Mouse (Mus musculus): Measurements from ENCODE around the gene Lax1. TPM values are rescaled to one million over a fixed set of nuclear protein-coding genes. Genes with fewer than 3 reads are reported as not detected.

Lax1 gene
- polyA plus RNA-seq, 1 experiment from 2014 or later: 0.26 TPM

DNA sequence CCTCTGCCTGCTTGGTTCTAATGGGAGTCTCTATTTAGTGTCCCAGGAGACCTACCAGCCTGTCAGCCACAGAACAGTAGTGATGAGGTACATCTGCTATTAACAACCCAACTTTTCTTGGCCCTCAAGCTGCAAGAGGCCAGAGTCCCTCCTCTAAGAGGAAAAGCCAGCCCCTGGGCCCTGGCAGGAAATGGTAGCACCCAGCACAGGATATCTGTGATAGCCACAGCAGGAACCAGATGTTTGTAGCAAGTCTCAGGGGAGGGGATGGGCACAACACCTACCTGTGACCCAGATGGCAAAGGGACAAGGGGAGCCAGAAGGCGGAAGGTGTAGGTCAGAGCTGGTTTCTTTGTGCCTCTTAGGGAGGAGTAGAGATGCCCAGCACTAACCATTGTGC, 5.0 kb upstream of the Lax1 start:
- WGBS: 81% methylated on average over 1 of the region's 1 CpGs
- ATAC-seq (ENCODE audit: low read depth): peak; percentile 8; the same call in 1 of the 2 replicates
- Histone ChIP-seq H3K27ac (ENCODE audit: low read length) (peak overlapping the region; percentile 96), H3K4me1 (replicated peaks; ENCODE audit: control insufficient read depth, insufficient read depth, low read length) (peaks cover 31% of the 10 kb centered on the region), H3K36me3 (ENCODE audit: control insufficient read depth, insufficient read depth, low read length) (no peaks in the 10 kb centered on the region), H3K27me3 (ENCODE audit: control insufficient read depth, insufficient read depth, low read depth, low read length) (no peaks in the 10 kb centered on the region), H3K9me3 (ENCODE audit: control insufficient read depth, low read length) (no peaks in the 10 kb centered on the region), H3K4me3 (ENCODE audit: low read length) (no peak overlapping the region), H3K9ac (ENCODE audit: low read length) (no peak overlapping the region), H3K4me2 (ENCODE audit: low read depth, low read length) (no peak overlapping the region)

DNA sequence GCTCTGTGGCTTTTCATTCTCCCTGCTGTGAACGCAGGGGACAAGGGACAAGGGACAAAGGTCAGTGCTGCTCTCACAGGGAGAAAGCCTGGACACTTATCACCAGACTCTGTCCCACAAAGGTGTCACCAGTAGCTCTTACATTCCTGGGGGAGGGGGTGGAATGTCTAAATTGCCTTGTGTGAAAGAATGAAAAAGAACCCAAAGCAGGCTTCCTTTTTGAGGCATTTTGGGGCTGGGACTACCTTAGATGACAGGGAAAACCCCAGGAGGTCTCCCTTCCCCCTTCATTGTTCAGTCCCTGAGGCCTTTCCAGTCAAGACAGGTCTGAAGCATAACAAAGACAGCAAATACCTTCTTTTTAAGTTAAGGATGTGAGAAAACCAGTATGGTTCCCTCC, 4.4 kb upstream of the Lax1 start:
- H3K27ac ChIP-seq (ENCODE audit: low read length): peak overlapping the region; percentile 96
- H3K4me3 ChIP-seq (ENCODE audit: low read length): no peak overlapping the region
- peak; percentile 35; the same call in 1 of the 2 replicates for ATAC-seq (ENCODE audit: low read depth)
- WGBS: 17% methylated on average over 1 of the region's 1 CpGs
- no peak overlapping the region for H3K4me2 ChIP-seq (ENCODE audit: low read depth, low read length)
- no peak overlapping the region for H3K9ac ChIP-seq (ENCODE audit: low read length)
- H3K27me3 ChIP-seq (ENCODE audit: control insufficient read depth, insufficient read depth, low read depth, low read length): no peaks in the 10 kb centered on the region
- peaks cover 31% of the 10 kb centered on the region for H3K4me1 ChIP-seq (replicated peaks; ENCODE audit: control insufficient read depth, insufficient read depth, low read length)
- H3K36me3 ChIP-seq (ENCODE audit: control insufficient read depth, insufficient read depth, low read length): no peaks in the 10 kb centered on the region
- no peaks in the 10 kb centered on the region for H3K9me3 ChIP-seq (ENCODE audit: control insufficient read depth, low read length)

DNA sequence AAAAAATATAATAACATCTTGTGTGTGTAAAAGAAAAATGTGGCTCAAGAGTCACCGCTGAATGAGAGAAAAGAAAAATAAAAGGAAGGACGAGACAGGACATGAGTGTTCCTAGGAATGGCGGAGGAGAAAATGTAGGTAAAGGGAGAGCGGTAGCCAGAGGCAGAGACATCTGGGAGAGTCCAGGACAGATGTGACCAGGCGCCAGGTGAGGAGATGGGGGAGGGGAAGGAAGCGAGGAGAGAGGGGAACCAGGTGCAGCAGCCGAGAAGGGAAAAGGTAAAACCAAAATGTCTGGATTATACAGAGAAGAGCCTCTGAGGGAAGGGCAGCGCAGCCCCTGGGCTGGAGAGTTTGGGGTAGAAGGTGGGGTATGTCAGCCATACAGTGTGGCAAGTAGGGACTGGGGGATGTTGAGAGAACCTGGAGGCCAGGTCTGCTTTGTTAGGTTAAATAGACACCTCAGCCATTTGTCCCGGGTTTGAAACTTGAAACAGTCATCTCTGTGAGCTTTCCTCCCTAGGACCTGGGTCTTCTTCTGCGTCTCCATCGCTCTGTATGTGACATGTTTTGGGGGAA, 3.7 kb upstream of the Lax1 start:
- H3K4me3 ChIP-seq (ENCODE audit: low read length): no peak overlapping the region
- H3K27me3 ChIP-seq (ENCODE audit: control insufficient read depth, insufficient read depth, low read depth, low read length): no peaks in the 10 kb centered on the region
- H3K4me2 ChIP-seq (ENCODE audit: low read depth, low read length): no peak overlapping the region
- peaks cover 31% of the 10 kb centered on the region for H3K4me1 ChIP-seq (replicated peaks; ENCODE audit: control insufficient read depth, insufficient read depth, low read length)
- no peak overlapping the region for H3K9ac ChIP-seq (ENCODE audit: low read length)
- no peaks in the 10 kb centered on the region for H3K36me3 ChIP-seq (ENCODE audit: control insufficient read depth, insufficient read depth, low read length)
- 56% methylated on average over 11 of the region's 11 CpGs for WGBS
- no peaks in the 10 kb centered on the region for H3K9me3 ChIP-seq (ENCODE audit: control insufficient read depth, low read length)
- no peak for ATAC-seq (ENCODE audit: low read depth)
- peak overlapping the region; percentile 58 for H3K27ac ChIP-seq (ENCODE audit: low read length)

DNA sequence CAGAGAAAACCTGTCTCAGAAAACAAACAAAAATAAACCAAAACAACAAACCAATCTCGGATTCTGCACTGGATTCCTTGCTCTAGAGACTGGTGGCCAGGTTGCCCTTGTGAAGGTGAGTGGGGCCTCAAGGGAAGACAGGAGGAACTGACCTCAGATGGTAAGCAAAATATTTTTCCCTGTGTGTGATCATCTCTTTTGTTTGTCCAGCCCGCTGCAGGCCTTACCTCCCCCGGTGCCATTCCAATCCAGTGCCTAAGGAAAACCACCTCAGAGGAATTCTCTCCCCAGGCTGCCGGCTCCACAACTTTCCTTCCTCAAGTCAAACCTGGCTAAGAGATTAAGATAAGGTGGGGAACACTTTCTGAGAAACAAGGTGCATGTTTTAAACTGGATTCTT, 2.3 kb upstream of the Lax1 start:
- H3K4me2 ChIP-seq (ENCODE audit: low read depth, low read length): no peak overlapping the region
- H3K9me3 ChIP-seq (ENCODE audit: control insufficient read depth, low read length): no peaks in the 10 kb centered on the region
- H3K4me1 ChIP-seq (replicated peaks; ENCODE audit: control insufficient read depth, insufficient read depth, low read length): peaks cover 31% of the 10 kb centered on the region
- H3K9ac ChIP-seq (ENCODE audit: low read length): no peak overlapping the region
- no peaks in the 10 kb centered on the region for H3K27me3 ChIP-seq (ENCODE audit: control insufficient read depth, insufficient read depth, low read depth, low read length)
- H3K4me3 ChIP-seq (ENCODE audit: low read length): no peak overlapping the region
- no peaks in the 10 kb centered on the region for H3K36me3 ChIP-seq (ENCODE audit: control insufficient read depth, insufficient read depth, low read length)
- WGBS: 33% methylated on average over 4 of the region's 4 CpGs
- H3K27ac ChIP-seq (ENCODE audit: low read length): no peak overlapping the region
- no peak for ATAC-seq (ENCODE audit: low read depth)

DNA sequence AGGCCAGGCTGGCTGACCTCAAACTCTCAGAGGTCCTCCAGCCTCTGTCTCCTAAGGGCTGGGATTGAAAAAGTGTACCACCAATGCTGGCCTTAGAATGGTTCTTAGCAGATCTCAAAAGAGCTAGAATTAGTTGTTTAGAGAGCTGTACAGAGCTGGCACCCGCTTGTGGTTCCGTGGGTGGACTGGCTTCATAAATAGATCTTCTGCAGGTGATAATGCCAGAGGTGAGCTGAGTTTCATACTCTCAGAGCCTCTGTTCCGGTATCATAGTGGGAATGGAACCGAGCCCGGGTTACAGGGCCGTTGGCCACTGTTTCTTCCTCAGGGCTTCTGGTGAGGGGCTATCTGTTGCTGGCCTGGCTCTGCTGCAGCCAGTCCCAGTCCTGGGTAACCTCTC, 1.1 kb upstream of the Lax1 start:
- Histone ChIP-seq H3K36me3 (ENCODE audit: control insufficient read depth, insufficient read depth, low read length) (no peaks in the 10 kb centered on the region), H3K9ac (ENCODE audit: low read length) (no peak overlapping the region), H3K4me1 (replicated peaks; ENCODE audit: control insufficient read depth, insufficient read depth, low read length) (peaks cover 23% of the 10 kb centered on the region), H3K27ac (ENCODE audit: low read length) (no peak overlapping the region), H3K4me2 (ENCODE audit: low read depth, low read length) (no peak overlapping the region), H3K9me3 (ENCODE audit: control insufficient read depth, low read length) (no peaks in the 10 kb centered on the region), H3K4me3 (ENCODE audit: low read length) (no peak overlapping the region), H3K27me3 (ENCODE audit: control insufficient read depth, insufficient read depth, low read depth, low read length) (no peaks in the 10 kb centered on the region)
- ATAC-seq (ENCODE audit: low read depth): no peak
- 93% methylated on average over 6 of the region's 6 CpGs for WGBS

DNA sequence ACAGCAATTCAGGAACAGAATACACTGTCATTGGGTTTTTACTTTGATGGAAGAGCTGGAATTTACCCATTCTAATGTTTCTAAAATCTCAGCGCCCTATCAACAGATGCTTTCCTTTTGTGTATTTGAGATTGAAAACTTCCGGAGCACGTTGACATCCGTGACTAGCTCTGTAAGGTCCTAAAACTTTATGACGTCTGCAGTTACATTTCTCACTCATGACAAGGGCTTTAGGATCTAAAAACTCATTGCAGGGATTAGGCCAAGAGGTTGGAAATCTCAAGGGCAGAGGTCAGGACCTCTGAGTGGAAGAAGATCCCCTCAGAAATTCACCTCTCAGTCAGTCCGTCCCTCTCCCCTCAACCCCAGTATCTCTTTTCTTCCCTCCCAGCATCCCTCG, 1.6 kb downstream of the Lax1 start:
- Histone ChIP-seq H3K4me3 (ENCODE audit: low read length) (no peak overlapping the region), H3K4me2 (ENCODE audit: low read depth, low read length) (no peak overlapping the region), H3K9me3 (ENCODE audit: control insufficient read depth, low read length) (no peaks in the 10 kb centered on the region), H3K27ac (ENCODE audit: low read length) (no peak overlapping the region), H3K36me3 (ENCODE audit: control insufficient read depth, insufficient read depth, low read length) (no peaks in the 10 kb centered on the region), H3K27me3 (ENCODE audit: control insufficient read depth, insufficient read depth, low read depth, low read length) (no peaks in the 10 kb centered on the region), H3K4me1 (replicated peaks; ENCODE audit: control insufficient read depth, insufficient read depth, low read length) (no peaks in the 10 kb centered on the region), H3K9ac (ENCODE audit: low read length) (no peak overlapping the region)
- 68% methylated on average over 7 of the region's 7 CpGs for WGBS
- no peak for ATAC-seq (ENCODE audit: low read depth)

DNA sequence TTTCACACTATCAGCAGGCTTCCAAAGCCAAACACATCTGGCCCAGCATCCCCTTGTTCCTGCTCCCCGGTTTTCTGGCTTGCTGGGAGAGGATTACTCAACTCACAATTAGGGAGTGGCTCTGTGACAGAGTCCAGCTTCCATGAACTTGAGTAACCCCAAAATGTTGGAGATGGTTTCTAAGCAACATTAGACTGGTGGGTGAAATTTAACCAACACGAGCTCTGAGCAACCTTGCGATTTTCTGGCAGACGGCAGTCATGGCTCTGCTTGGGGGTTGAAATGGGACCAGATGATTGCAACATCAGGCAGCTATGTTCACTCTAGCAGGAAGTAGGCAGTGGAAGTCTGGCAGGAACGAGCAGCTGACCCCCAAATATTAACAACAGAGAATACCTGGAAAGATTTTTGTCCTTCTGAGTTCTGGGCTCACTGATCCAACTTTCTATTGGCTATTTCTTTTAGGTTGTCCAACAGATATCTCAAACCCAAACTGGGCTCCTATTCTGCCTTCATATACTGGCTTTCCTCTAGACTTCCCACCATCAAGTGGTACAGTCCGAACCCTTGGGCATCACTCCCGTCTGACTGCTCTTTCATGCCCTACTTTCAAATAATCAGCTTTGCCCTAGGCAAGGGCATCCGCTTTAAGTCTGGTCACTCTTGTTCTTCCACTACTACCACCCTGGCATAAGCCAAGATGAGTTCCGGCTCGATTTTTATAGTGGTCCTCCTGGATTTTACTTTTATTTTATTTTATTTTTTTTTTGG, 4.0 kb downstream of the Lax1 start:
- H3K4me3 ChIP-seq (ENCODE audit: low read length): no peak overlapping the region
- no peak overlapping the region for H3K27ac ChIP-seq (ENCODE audit: low read length)
- ATAC-seq (ENCODE audit: low read depth): peak; percentile 85
- no peaks in the 10 kb centered on the region for H3K4me1 ChIP-seq (replicated peaks; ENCODE audit: control insufficient read depth, insufficient read depth, low read length)
- H3K36me3 ChIP-seq (ENCODE audit: control insufficient read depth, insufficient read depth, low read length): no peaks in the 10 kb centered on the region
- no peak overlapping the region for H3K4me2 ChIP-seq (ENCODE audit: low read depth, low read length)
- H3K27me3 ChIP-seq (ENCODE audit: control insufficient read depth, insufficient read depth, low read depth, low read length): no peaks in the 10 kb centered on the region
- no peak overlapping the region for H3K9ac ChIP-seq (ENCODE audit: low read length)
- WGBS: 55% methylated on average over 10 of the region's 10 CpGs
- no peaks in the 10 kb centered on the region for H3K9me3 ChIP-seq (ENCODE audit: control insufficient read depth, low read length)

DNA sequence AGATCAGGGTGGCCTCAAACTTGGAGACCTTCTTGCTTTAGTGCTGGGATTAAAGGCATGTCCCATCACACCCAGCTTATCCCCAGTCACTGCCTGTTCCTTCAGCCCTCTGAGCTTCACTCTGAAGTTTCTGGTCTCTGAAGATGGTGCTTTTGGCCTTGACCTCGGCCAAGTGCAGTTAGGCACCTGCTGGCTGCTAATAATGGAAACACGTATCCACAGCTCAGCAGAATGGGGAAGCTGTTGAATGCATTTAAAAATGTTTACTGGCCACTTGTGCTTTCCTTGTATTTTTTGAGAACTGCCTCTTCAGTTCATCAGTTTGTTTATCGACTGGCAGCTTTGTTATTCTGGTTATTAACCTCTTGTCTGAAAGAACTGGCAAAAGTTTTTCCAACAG, 18.1 kb downstream of the Lax1 start:
- Histone ChIP-seq H3K4me3 (ENCODE audit: low read length) (no peak overlapping the region), H3K9ac (ENCODE audit: low read length) (no peak overlapping the region), H3K27me3 (ENCODE audit: control insufficient read depth, insufficient read depth, low read depth, low read length) (no peaks in the 10 kb centered on the region), H3K36me3 (ENCODE audit: control insufficient read depth, insufficient read depth, low read length) (no peaks in the 10 kb centered on the region), H3K27ac (ENCODE audit: low read length) (no peak overlapping the region), H3K4me1 (replicated peaks; ENCODE audit: control insufficient read depth, insufficient read depth, low read length) (no peaks in the 10 kb centered on the region), H3K4me2 (ENCODE audit: low read depth, low read length) (no peak overlapping the region), H3K9me3 (ENCODE audit: control insufficient read depth, low read length) (no peaks in the 10 kb centered on the region)
- no peak for ATAC-seq (ENCODE audit: low read depth)
- 68% methylated on average over 3 of the region's 3 CpGs for WGBS

DNA sequence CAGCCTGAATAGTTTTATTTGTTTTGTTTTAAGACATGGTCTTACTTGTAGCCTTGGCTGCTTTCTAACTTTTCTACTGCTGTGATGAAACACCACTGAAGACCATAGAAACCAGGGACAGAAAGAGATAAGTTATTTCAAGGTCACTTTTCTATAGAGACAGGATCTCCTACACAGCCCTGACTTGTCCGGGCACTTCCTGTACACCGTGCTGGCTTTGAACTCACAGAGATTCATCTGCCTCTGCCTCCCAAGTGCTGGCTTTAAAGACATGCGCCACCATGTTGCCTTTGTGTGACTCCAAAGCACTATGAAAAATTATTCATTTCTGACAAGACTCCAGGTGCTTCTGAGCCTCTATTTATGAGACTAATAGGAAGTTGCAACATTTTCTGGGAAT, 18.6 kb downstream of the Lax1 start:
- Histone ChIP-seq H3K4me1 (replicated peaks; ENCODE audit: control insufficient read depth, insufficient read depth, low read length) (no peaks in the 10 kb centered on the region), H3K9ac (ENCODE audit: low read length) (no peak overlapping the region), H3K4me3 (ENCODE audit: low read length) (no peak overlapping the region), H3K27ac (ENCODE audit: low read length) (no peak overlapping the region), H3K36me3 (ENCODE audit: control insufficient read depth, insufficient read depth, low read length) (no peaks in the 10 kb centered on the region), H3K27me3 (ENCODE audit: control insufficient read depth, insufficient read depth, low read depth, low read length) (no peaks in the 10 kb centered on the region), H3K9me3 (ENCODE audit: control insufficient read depth, low read length) (no peaks in the 10 kb centered on the region), H3K4me2 (ENCODE audit: low read depth, low read length) (no peak overlapping the region)
- no peak for ATAC-seq (ENCODE audit: low read depth)
- WGBS: 80% methylated on average over 3 of the region's 3 CpGs
